Mouse (Mus musculus) bone marrow macrophage, adult 2 months (primary cell): ENCODE measurements around the gene Leng1.

ENCODE experiments used
- CTCF ChIP-seq: IDR thresholded peaks from 2 replicates; pipeline ENCODE4 v1.5.1; 2012; ENCODE audit warnings: low read depth, mild to moderate bottlenecking, low read length, moderate library complexity
- POLR2A ChIP-seq: IDR thresholded peaks from 2 replicates; pipeline ENCODE4 v1.6.1; 2012; ENCODE audit warnings: mild to moderate bottlenecking, low read depth, low read length, borderline replicate concordance

DNA sequence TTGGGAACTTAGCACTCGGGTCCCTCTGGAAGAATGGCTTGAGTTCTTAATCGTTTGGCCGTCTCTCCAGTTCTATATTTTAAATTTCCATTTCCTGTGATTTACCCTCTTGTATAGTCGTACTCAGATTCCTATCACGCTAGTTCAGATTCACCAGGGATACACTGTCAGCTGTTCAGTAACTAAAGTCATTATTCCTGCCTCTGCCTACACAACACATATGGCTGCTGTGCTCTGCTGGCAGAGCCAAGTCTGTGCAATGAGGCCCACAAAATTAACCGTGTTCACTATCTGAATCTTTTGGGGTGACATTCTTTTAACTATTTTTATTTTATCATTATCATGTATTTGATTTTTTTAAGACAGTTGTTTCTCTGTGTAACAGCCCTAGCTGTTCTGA, 32.8 kb upstream of the Leng1 start:
- TF ChIP-seq POLR2A (no peak), CTCF (no peak)
